Mouse (Mus musculus) ES-Bruce4 (cell line): ENCODE data around the gene Gm44973.
"Not testable (repeated sequence)": the region's sequence is repeated elsewhere in the genome, so short reads cannot be mapped to it uniquely, and the experiment has no call there.

Source experiments
- CTCF ChIP-seq: IDR thresholded peaks from one replicate; pipeline ENCODE4 v1.8.1; 2011; ENCODE audit warnings: low read depth, low read length
- POLR2A ChIP-seq: IDR thresholded peaks from one replicate; pipeline ENCODE4 v1.8.1; 2011; ENCODE audit warnings: low read length; ENCODE audit not compliant: insufficient read depth

DNA sequence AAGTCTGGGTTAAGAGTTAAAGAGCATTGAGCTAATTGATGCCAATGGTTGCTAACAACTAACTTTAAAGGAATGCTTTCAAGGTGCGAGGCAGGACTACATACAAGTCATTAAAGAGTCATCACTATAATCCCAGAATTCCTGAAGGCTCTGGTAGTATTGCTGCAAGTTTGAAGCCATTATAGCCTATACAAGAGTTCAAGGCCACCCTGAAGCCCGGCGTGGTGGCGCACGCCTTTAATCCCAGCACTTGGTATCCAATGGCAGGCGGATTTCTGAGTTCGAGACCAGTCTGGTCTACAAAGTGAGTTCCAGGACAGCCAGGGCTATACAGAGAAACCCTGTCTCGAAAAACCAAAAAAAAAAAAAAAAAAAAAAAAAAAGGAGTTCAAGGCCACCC is 4.3 kb downstream of the Gm44973 start:
- TF ChIP-seq POLR2A, CTCF: not testable (repeated sequence)
